Mouse (Mus musculus) bone marrow, adult 2 months (tissue): Measurements from ENCODE around the gene Akap6.

ENCODE experiments used
- CTCF ChIP-seq: fragments of 200-500 bp; IDR thresholded peaks from 2 replicates; pipeline ENCODE4 v1.5.1; 2011; ENCODE audit warnings: low read length, control low read depth; ENCODE audit not compliant: control insufficient read depth, insufficient read depth
- POLR2A ChIP-seq: fragments of 200-500 bp; IDR thresholded peaks from 2 replicates; pipeline ENCODE4 v1.6.1; 2011; ENCODE audit warnings: low read depth, mild to moderate bottlenecking, control low read depth, low read length, borderline replicate concordance; ENCODE audit not compliant: control insufficient read depth

GRCm38 (mm10) chr12:53065031-53065785, 366.0 kb downstream of the Akap6 start:
- TF ChIP-seq CTCF (no peak), POLR2A (no peak)
